Comparison of ENCODE assay signal across 9 mouse cellular contexts in genomic region chr12:59039162-59039970, GRCm38 (mm10). TPM values are rescaled to one million over a fixed set of nuclear protein-coding genes. Genes with fewer than 3 reads are reported as not detected.
DNase-seq lines count a peak whose midpoint lies in the region; ATAC-seq and TF ChIP-seq lines count a peak whose summit lies in the region.
"Had no signal": no experiment of that assay in that cellular context is flagged by ENCODE, and none has a peak within 500 bp of the region (broad histone marks: within the 10 kb centered on the region; RNA-seq: fewer than 3 reads in every experiment).

No protein-coding gene starts in this region.

- no peak overlapping the region for H3K9ac ChIP-seq in lung, embryonic 14.5 days
- no peak overlapping the region for H3K9ac ChIP-seq in hindbrain, embryonic 13.5 days
- H3K9ac ChIP-seq in midbrain, postnatal 0 days (replicated peaks; ENCODE audit: low read length, poor library complexity, severe bottlenecking) = no peak overlapping the region

- 69% methylated on average over 10 of the region's 10 CpGs for WGBS in lung, embryonic 14.5 days
- WGBS in hindbrain, embryonic 13.5 days = 69% methylated on average over 10 of the region's 10 CpGs
- WGBS in midbrain, postnatal 0 days = 69% methylated on average over 10 of the region's 10 CpGs

- ATAC-seq in lung, embryonic 14.5 days (ENCODE audit: insufficient read depth) = no peak
- peak; percentile 24; the same call in 1 of the 2 replicates for ATAC-seq in hindbrain, embryonic 13.5 days (ENCODE audit: low FRiP score)
- ATAC-seq in midbrain, postnatal 0 days (ENCODE audit: low FRiP score) = no peak

- H3K4me1 ChIP-seq in lung, embryonic 14.5 days (ENCODE audit: insufficient read depth) = no peaks in the 10 kb centered on the region
- peaks cover 7% of the 10 kb centered on the region for H3K4me1 ChIP-seq in hindbrain, embryonic 13.5 days (replicated peaks)
- no peaks in the 10 kb centered on the region for H3K4me1 ChIP-seq in midbrain, postnatal 0 days (ENCODE audit: insufficient read depth, low read length)

- no peak overlapping the region for H3K4me3 ChIP-seq in lung, embryonic 14.5 days (ENCODE audit: low read depth, low read length)
- H3K4me3 ChIP-seq in hindbrain, embryonic 13.5 days = peak overlapping the region; percentile 12; the same call in 1 of the 2 replicates
- no peak overlapping the region for H3K4me3 ChIP-seq in midbrain, postnatal 0 days (ENCODE audit: low read depth, low read length)

- no peaks in the 10 kb centered on the region for H3K9me3 ChIP-seq in lung, embryonic 14.5 days (ENCODE audit: low read depth, low read length)
- no peaks in the 10 kb centered on the region for H3K9me3 ChIP-seq in hindbrain, embryonic 13.5 days
- H3K9me3 ChIP-seq in midbrain, postnatal 0 days (ENCODE audit: low read length) = no peaks in the 10 kb centered on the region

- peak overlapping the region; percentile 40 for H3K4me2 ChIP-seq in lung, embryonic 14.5 days
- H3K4me2 ChIP-seq in hindbrain, embryonic 13.5 days = peak overlapping the region; percentile 36
- peak overlapping the region; percentile 2; the same call in 1 of the 2 replicates for H3K4me2 ChIP-seq in midbrain, postnatal 0 days (ENCODE audit: low read depth, low read length, poor library complexity, severe bottlenecking)

- H3K27ac ChIP-seq in lung, embryonic 14.5 days (ENCODE audit: low read depth) = peak overlapping the region; percentile 78
- peak overlapping the region; percentile 58; the same call in 1 of the 2 replicates for H3K27ac ChIP-seq in hindbrain, embryonic 13.5 days
- no peak overlapping the region; the same call in 1 of the 2 replicates for H3K27ac ChIP-seq in midbrain, postnatal 0 days (ENCODE audit: low read depth, low read length)

- no peak for DNase-seq in lung, embryonic 14.5 days
- DNase-seq in lung, adult 18-20 months = no peak
- peak; percentile 71 for DNase-seq in ZHBTc4 (ENCODE audit: low read depth, low spot score)
- DNase-seq in midbrain, postnatal 0 days (ENCODE audit: low spot score) = no peak
- DNase-seq in layer of hippocampus, postnatal 10 days (ENCODE audit: low spot score in 2 of 2) = no peak
- no peak for DNase-seq in cerebellum, adult 18-20 months
- DNase-seq in thymus, postnatal 36 days = no peak
- DNase-seq: right cerebral cortex, postnatal 14 days had no signal

- no peaks in the 10 kb centered on the region for H3K27me3 ChIP-seq in lung, embryonic 14.5 days (ENCODE audit: insufficient read depth, low read length)
- no peaks in the 10 kb centered on the region for H3K27me3 ChIP-seq in hindbrain, embryonic 13.5 days
- H3K27me3 ChIP-seq in midbrain, postnatal 0 days (ENCODE audit: insufficient read depth, low read length) = no peaks in the 10 kb centered on the region

- peaks cover 23% of the 10 kb centered on the region for H3K36me3 ChIP-seq in lung, embryonic 14.5 days (ENCODE audit: insufficient read depth)
- peaks cover 28% of the 10 kb centered on the region for H3K36me3 ChIP-seq in hindbrain, embryonic 13.5 days
- peaks cover 15% of the 10 kb centered on the region; the same call in 1 of the 2 replicates for H3K36me3 ChIP-seq in midbrain, postnatal 0 days (ENCODE audit: insufficient read depth, low read length)

- no peak for TF ChIP-seq CTCF in lung, embryonic 14.5 days (IDR thresholded peaks at IDR 0.05; ENCODE audit: low read depth)
- TF ChIP-seq CTCF in midbrain, postnatal 0 days (IDR thresholded peaks at IDR 0.05) = no peak

RNA-seq across cellular contexts. Expression of gene Trappc6b, which starts 21.9 kb away (rescaled TPM):
- polyA plus RNA-seq in lung, embryonic 14.5 days (2014; fragmentation: Nextera tagmentation; extraction: Ambion mirVana) = 57.9 and 59.5 TPM in 2 replicates
- polyA plus RNA-seq in hindbrain, embryonic 13.5 days (2015; fragmentation: Nextera tagmentation; extraction: Ambion mirVana) = 157 and 158 TPM in 2 replicates
- 72.7 and 130 TPM in 2 replicates for total RNA-seq in midbrain, postnatal 0 days (2014; rRNA removed)
- polyA plus RNA-seq in midbrain, postnatal 0 days (2015; fragmentation: Nextera tagmentation; extraction: Ambion mirVana) = 177 and 181 TPM in 2 replicates
- total RNA-seq in layer of hippocampus, postnatal 10 days (2021) = 100 to 1,000 TPM; 102 to 118 TPM

RNA-seq across cellular contexts. Expression of gene Gemin2, which starts 26.2 kb away (rescaled TPM):
- polyA plus RNA-seq in lung, embryonic 14.5 days (2014; fragmentation: Nextera tagmentation; extraction: Ambion mirVana) = 27.4 and 27.7 TPM in 2 replicates
- polyA plus RNA-seq in hindbrain, embryonic 13.5 days (2015; fragmentation: Nextera tagmentation; extraction: Ambion mirVana) = 17.4 and 17.5 TPM in 2 replicates
- total RNA-seq in midbrain, postnatal 0 days (2014; rRNA removed) = 3.9 and 6.9 TPM in 2 replicates
- 9.8 and 10.6 TPM in 2 replicates for polyA plus RNA-seq in midbrain, postnatal 0 days (2015; fragmentation: Nextera tagmentation; extraction: Ambion mirVana)
- total RNA-seq in layer of hippocampus, postnatal 10 days (2021) = 1 to 10 TPM; 7.0 to 8.5 TPM

RNA-seq across cellular contexts. Expression of gene Pnn, which starts 27.3 kb away (rescaled TPM):
- 89.3 and 95.4 TPM in 2 replicates for polyA plus RNA-seq in lung, embryonic 14.5 days (2014; fragmentation: Nextera tagmentation; extraction: Ambion mirVana)
- 106 and 113 TPM in 2 replicates for polyA plus RNA-seq in hindbrain, embryonic 13.5 days (2015; fragmentation: Nextera tagmentation; extraction: Ambion mirVana)
- 15.2 and 19.9 TPM in 2 replicates for total RNA-seq in midbrain, postnatal 0 days (2014; rRNA removed)
- 66.9 and 86.1 TPM in 2 replicates for polyA plus RNA-seq in midbrain, postnatal 0 days (2015; fragmentation: Nextera tagmentation; extraction: Ambion mirVana)
- 10 to 100 TPM; 63.0 to 86.2 TPM for total RNA-seq in layer of hippocampus, postnatal 10 days (2021)

RNA-seq across cellular contexts. Expression of gene Sec23a, which starts 27.5 kb away (rescaled TPM):
- polyA plus RNA-seq in lung, embryonic 14.5 days (2014; fragmentation: Nextera tagmentation; extraction: Ambion mirVana) = 73.0 and 79.5 TPM in 2 replicates
- polyA plus RNA-seq in hindbrain, embryonic 13.5 days (2015; fragmentation: Nextera tagmentation; extraction: Ambion mirVana) = 107 and 111 TPM in 2 replicates
- 150 and 156 TPM in 2 replicates for total RNA-seq in midbrain, postnatal 0 days (2014; rRNA removed)
- polyA plus RNA-seq in midbrain, postnatal 0 days (2015; fragmentation: Nextera tagmentation; extraction: Ambion mirVana) = 92.3 and 94.1 TPM in 2 replicates
- 100 to 1,000 TPM; 125 to 134 TPM for total RNA-seq in layer of hippocampus, postnatal 10 days (2021)

RNA-seq across cellular contexts. Expression of gene Mia2, which starts 56.2 kb away (rescaled TPM):
- 49.3 and 53.2 TPM in 2 replicates for polyA plus RNA-seq in lung, embryonic 14.5 days (2014; fragmentation: Nextera tagmentation; extraction: Ambion mirVana)
- 38.1 and 42.3 TPM in 2 replicates for polyA plus RNA-seq in hindbrain, embryonic 13.5 days (2015; fragmentation: Nextera tagmentation; extraction: Ambion mirVana)
- total RNA-seq in midbrain, postnatal 0 days (2014; rRNA removed) = 21.6 and 36.1 TPM in 2 replicates
- 24.7 and 34.2 TPM in 2 replicates for polyA plus RNA-seq in midbrain, postnatal 0 days (2015; fragmentation: Nextera tagmentation; extraction: Ambion mirVana)
- total RNA-seq in layer of hippocampus, postnatal 10 days (2021) = 10 to 100 TPM; 39.8 to 41.2 TPM
